Mouse (Mus musculus) yolk sac, embryonic 10.5 days (tissue): ENCODE data around the gene As3mt.
"Not testable (repeated sequence)": the region's sequence is repeated elsewhere in the genome, so short reads cannot be mapped to it uniquely, and the experiment has no call there.

Experiments
- DNase-seq: peaks from one replicate; pipeline ENCODE4 v3.0.0-alpha.2; 2017; ENCODE audit warnings: low spot score

As3mt gene

DNA sequence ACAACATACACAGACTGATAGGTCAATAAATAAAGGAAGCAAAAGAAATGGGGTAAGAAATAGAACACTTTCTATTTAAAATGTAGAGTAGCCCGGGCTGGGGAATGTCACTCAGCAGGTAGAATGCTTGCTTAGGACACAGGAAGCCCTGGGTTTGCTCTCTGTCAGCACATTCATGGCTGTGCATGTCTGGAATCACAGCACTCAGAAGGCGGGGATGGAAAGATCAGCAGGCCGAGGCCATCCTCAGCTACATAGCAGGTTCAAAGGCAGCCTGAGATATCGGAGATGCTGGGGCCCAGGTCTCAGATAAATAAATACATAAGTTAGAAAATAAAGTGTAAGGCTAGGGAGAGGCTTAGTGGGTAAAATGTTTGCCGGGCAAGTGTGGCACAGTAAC lies 45.0 kb downstream of the As3mt start:
- DNase-seq = no peak

DNA sequence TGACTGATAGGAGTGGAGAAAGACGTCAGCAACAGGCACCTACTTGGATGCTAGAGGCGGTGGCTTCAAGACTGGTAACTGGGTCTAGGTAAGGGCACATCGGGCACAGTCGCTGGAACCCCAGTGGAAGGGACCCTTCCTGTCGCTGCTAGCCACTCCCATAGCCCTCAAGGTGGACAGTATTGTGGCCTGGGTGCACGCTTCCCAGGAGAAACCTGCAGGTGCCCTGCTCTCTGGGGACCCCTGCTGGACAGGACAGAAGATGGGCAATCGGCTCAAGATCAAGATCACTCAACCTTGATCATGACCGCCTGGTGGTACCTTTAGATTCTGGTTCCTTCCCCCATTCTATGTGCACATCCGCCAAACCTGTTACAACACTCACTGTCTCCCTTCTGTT lies 47.8 kb downstream of the As3mt start:
- DNase-seq = peak; percentile 41

- DNase-seq = no peak
Observed at GRCm38 (mm10) chr19:46756221-46756620, 49.0 kb downstream of the As3mt start.

GRCm38 (mm10) chr19:46759096-46759495 lies 51.8 kb downstream of the As3mt start:
- no peak for DNase-seq

GRCm38 (mm10) chr19:46759909-46760308 lies 52.7 kb downstream of the As3mt start:
- not testable (repeated sequence) for DNase-seq

DNA sequence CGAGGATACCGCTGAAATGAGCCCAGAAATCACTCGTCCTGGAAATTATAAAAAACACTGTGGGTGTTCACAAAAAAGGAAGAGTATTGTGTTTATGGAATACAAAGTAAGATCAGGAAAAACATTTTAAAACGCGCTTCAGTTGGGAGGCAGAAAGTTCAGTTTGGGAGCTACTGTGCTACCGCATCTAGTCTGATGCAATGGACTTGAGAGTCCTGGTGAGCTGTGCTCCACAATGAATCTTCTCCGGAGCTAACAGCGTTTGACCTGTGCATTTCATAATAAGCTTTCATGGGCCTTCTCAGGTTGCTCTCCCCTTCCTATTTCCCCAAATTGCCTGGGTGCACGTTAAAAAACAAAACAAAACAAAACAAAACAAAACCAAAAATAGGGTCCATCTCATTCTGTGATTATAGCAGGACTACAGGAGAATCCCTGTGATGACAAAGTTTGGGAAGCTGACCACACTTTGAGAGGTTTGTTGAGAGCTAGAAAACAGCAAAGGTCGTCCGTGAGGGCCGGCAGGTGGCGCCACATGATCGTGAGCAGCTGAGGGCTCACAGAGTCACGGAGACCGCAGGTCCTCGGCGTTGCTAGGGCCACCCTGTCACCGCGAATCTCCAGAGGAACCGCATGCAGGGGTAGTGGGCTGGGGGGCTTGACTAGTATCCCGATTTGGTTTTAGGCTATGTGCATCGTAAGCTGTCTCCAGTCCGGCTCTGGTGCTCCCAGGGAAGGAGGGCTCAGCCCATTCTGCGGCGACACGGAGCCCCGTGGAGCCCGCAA lies 53.3 kb downstream of the As3mt start:
- DNase-seq = peak; percentile 77

DNA sequence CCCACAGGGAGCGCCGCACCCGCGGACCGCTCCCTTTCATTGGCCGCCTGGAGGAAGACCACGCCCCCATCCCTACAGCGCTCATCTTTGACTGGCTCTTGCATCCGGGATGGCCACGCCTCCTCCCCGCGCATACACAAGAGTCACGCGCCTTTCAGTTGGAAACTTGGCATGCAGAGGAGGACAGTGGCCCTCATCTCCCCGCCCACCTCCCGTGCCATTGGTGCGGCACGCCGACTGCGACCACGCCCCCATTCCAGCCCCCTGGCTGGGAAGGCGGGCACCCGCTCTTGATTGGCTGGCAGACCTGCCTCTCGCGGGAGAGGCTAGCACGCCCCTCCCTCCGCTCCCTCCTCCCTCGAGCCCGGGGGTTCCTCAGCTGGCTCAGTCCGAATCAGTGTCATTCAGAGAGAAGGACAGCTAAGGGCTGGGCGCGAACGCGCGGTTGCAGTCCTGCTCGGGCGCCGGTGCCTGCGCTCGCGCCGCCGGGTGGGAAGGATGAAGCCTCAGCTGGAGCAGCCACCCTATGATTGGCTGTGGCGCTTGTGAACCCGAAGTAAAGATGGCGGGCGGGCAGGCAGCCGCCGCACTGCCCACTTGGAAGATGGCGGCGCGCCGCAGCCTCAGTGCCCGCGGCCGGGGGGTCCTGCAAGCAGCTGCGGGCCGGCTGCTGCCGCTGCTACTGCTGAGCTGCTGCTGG lies 54.1 kb downstream of the As3mt start, which contains the start of gene Cnnm2:
TSS of gene Cnnm2 (plus strand) at position 350 of the 700 bp plus-strand sequence.
- peak; percentile 100 for DNase-seq

DNA sequence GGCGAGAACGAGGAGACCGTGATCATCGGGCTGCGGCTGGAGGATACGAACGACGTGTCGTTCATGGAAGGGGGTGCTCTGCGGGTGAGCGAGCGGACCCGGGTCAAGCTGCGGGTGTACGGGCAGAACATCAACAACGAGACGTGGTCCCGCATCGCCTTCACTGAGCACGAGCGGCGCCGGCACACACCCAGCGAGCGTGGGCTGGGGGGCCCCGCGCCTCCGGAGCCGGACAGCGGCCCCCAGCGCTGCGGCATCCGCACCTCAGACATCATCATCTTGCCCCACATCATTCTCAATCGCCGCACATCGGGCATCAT lies 54.7 kb downstream of the As3mt start:
- DNase-seq = no peak

DNA sequence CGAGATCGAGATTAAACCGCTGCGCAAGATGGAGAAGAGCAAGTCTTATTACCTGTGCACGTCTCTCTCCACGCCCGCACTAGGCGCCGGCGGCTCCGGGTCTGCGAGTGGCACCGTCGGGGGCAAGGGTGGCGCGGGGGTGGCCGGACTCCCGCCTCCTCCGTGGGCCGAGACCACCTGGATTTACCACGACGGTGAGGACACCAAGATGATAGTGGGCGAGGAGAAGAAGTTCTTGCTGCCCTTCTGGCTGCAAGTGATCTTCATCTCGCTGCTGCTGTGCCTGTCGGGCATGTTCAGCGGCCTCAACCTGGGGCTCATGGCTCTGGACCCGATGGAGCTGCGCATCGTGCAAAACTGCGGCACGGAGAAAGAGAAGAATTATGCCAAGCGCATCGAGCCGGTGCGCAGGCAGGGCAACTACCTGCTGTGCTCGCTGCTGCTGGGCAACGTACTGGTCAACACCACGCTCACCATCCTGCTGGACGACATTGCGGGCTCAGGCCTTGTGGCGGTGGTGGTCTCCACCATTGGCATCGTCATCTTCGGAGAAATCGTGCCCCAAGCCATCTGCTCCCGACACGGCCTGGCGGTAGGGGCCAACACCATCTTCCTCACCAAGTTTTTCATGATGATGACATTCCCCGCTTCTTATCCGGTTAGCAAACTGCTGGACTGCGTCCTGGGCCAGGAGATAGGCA lies 55.2 kb downstream of the As3mt start:
- DNase-seq = peak; percentile 27

- no peak for DNase-seq
Observed at GRCm38 (mm10) chr19:46762992-46763342, 55.7 kb downstream of the As3mt start.

GRCm38 (mm10) chr19:46763356-46763755 lies 56.1 kb downstream of the As3mt start:
- DNase-seq = no peak

GRCm38 (mm10) chr19:46763932-46764762 lies 56.9 kb downstream of the As3mt start:
- DNase-seq = no peak

DNA sequence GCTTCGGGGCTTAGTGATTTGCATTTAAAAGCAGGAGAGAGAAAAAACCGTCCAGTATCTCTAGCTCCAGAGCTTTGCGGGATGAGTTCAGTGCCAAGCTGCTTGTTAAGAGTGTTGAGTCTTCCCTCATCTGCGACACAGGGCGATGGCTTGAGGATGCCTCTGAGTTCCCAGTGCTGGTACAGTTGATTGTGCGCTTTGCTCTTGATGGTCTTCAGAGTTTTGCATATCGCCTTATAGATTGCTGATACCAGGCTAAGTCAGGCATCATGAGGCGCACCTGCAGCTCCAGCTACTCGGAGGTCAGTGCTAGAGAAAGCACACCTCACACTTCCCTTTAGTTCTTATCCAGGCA lies 57.5 kb downstream of the As3mt start:
- DNase-seq = no peak

- DNase-seq = no peak
Observed at GRCm38 (mm10) chr19:46766125-46766524, 58.9 kb downstream of the As3mt start.

DNA sequence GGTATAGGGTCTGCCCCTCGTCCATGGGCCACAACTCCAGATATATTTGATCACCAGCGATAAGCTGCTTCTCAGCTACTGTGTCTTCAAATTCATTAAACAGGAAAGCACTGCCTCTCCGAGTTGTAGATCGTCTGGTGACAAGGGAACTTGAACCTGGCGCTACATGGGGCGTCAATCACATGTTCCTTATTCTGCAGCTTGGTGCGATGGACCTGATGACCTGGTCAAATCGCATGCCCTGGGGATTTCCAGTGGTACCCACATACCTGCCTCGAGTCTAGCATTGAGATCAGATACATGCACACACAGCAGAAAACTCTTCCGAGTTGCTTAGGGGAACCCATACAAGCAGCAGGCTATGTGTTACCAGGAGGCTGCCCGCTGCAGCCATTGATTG lies 62.5 kb downstream of the As3mt start:
- DNase-seq = no peak

DNA sequence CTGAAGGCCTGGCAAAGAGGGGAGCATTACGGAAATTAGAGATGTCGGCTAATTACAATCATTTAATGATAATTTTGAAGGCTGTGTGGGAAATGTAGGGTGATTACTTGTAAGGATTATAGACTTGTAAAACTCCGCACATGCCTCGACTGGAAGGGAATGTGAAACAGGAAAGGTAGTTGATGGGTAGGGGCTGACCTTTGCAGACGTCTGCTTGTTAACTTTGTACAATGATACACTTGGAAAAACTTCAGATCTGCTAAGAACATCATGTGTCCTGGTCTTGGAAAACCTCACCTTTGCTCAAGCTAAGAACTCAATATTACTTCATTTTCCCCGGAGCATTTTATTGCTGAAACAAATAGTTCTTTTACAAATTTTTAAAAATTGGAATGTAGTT lies 64.5 kb downstream of the As3mt start:
- DNase-seq = no peak

- no peak for DNase-seq
Observed at GRCm38 (mm10) chr19:46776391-46776790, 69.1 kb downstream of the As3mt start.

GRCm38 (mm10) chr19:46776850-46777249 lies 69.6 kb downstream of the As3mt start:
- DNase-seq = no peak

DNA sequence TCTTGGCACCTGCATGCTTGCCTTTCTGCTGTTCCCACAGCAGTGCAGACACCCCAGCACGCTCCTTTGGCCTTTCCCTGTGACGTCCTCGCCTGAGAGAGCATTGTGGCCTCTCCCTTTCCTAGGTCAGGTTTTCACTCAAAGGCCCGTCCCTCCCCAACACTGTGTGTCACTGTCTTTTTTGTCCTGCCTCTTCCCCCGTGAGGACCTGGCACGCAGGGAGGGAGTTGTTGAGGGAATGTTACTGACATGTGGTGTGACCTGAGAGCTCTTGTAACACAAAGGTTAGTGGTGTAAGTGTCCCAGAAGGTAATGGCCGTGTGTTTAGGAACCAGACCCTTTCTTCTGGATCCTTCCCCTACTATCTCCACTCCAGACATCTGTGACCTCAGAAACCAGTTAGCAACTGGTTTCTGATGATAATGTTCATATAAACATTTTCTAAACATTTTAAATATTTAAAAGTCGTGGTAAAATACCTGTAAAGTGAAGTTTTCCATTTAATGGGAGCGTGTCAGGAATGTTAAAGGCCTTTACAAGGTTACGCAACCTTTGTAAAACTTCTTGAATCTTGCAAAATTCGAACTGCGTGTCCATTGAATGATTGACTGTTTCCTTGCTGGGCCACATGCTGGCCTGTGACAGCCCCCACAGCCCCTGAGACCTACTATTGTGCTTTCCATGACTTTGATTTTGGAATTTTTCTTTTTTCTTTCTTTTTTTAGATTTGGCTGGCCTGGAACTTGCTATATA lies 70.8 kb downstream of the As3mt start:
- DNase-seq = no peak

DNA sequence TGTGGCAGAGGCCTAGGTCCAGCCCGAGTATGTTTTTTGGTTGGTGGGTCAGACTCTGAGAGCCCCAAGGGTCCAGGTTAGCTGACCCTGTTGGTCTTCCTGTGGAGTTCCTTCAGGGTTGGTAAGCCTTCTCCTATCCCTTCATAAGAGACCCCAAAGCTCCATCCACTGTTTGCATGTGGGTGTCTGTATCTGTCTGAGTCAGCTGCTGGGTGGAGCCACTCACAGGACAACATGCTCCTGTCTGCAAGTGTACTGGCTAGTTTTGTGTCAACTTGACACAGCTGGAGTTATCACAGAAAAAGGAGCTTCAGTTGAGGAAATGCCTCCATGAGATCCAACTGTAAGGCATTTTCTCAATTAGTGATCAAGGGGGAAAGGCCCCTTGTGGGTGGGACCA lies 71.9 kb downstream of the As3mt start:
- DNase-seq = not testable (repeated sequence)

DNA sequence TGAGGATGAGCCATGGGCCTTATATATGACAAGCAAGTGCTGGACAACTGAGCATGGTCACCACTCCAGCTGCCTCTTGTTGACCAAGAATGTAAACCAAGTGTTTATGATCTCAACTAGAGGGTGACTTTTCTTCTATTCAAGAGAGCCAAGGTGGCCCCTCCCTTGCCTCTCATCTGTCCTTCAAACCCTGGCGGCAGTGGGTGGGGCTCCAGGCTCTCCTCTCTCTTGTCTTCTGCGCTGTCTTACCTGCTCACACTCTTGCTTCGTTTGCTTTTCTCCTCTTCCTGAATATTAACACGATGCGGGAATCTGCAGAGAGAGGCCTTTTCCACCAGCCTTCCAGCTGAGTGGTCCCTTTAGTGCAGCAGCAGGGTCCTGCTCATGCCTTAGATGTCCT lies 76.8 kb downstream of the As3mt start:
- no peak for DNase-seq

DNA sequence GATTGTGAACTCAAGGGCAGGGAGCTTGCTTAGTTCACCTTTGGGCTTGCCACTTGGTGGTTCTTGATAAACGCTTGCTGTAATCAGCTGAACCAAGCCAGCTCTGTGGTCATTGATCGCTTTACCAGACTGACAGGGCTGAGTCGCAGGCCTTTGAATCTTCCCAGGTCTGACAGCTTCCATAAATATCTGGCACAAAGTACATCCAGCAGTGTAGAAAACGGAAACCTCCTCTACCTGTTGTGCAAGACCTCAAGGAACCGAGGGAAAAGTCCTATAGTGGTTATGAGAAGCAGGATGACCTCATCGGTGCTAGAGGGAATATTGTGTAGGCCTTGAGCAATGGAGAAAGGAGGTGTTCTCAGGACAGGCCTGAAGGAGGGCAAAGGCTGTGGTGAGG lies 77.2 kb downstream of the As3mt start:
- peak; percentile 75 for DNase-seq
